Mouse (Mus musculus): ENCODE measurements around the gene Cadps.

Gene Cadps

DNA sequence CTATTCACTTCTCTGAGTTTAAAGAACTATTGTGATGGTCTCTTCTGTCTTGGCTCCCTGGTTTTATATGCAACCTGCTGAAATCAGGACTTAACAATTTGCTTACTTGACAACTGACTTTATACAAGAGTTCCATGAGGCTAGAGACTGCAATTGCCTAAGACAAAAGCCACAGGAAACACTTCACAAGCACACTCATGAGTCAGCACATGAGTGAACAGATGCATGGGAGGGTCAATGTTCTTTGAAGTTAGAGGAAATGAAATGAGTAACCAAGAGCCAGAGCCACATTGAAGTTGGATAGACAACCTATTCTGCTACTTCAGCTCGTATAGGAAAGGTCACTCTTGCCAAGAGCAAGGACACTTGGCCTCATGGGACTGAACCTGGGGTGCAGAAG is 71.1 kb downstream of the Cadps start:
- DNase-seq (ENCODE audit: low read depth in 1 of 2, low spot score in 2 of 2), result no peak

DNA sequence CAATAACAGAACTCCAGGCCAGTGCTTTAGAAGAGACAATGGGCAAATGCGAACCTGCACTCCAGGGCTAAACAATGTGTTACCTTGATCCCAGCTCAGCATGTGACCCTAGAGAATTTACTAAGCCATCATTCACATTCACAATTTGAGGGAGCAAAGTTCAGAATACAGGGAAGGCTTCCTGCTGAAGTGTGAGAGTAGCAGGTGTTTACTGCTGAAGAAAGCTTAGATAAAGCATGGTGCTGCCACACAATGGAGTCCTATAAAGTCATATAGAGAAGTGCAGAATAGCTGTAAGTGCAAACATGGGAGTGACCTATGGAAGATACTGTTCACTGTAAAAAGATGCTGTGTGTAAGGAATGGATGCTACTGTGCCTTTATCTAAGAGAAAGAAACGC is 91.9 kb downstream of the Cadps start:
- no peak for DNase-seq (ENCODE audit: low read depth in 1 of 2, low spot score in 2 of 2)

DNA sequence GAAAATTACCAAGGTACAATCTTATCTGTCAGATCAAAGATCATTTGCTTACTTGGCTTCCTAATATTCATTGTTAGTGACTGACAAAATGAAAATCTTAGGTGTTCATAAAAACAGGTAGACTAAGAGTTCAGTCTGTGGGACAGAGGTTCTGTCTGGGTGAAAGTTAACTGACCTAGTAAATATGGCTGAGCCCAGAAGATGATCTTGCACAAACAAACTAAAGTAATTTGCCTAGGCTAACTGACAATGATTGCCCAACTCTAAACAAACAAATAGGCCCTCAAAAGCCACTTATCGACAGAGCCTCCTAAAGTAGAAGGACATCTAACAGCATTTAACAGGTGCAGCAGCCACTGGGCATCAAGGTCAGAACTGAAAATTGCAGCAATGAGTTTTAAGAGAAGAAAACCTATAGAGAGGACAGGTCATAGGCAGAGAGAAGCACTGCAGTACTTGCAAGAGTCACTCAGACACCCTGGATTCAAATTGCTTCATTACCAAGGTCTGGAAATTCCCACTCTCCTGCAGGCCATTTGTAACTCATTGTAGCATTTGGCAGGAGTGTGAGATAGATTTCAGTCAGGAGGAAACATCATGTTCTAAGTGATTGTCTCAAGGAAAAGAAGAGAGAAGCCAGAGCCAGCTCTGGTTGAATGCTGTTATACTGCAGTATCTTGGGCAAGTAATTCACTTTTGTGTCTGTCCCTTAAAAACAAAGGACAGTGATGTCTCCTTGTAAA is 100.3 kb downstream of the Cadps start:
- DNase-seq (ENCODE audit: low read depth in 1 of 2, low spot score in 2 of 2), result no peak

DNA sequence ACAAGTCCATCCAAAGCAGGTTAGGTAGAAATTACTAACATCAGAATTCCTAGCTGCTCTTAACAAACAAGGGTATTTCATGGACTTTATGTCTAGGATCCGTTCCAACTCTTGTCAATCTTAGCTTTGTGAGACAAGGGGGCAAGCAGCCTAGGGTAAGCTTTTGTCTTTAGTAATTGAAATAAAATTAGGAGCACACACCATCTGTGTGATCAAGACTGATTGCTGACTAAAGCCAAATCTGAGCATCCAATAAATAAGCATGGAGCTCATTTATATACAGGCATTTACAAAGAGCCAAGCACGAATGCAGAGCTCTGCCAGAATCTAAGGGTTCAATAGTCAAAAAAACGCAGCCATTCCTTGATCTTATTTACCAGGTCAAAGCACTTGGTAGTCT is 104.1 kb downstream of the Cadps start:
- no peak for DNase-seq (ENCODE audit: low read depth in 1 of 2, low spot score in 2 of 2)

DNA sequence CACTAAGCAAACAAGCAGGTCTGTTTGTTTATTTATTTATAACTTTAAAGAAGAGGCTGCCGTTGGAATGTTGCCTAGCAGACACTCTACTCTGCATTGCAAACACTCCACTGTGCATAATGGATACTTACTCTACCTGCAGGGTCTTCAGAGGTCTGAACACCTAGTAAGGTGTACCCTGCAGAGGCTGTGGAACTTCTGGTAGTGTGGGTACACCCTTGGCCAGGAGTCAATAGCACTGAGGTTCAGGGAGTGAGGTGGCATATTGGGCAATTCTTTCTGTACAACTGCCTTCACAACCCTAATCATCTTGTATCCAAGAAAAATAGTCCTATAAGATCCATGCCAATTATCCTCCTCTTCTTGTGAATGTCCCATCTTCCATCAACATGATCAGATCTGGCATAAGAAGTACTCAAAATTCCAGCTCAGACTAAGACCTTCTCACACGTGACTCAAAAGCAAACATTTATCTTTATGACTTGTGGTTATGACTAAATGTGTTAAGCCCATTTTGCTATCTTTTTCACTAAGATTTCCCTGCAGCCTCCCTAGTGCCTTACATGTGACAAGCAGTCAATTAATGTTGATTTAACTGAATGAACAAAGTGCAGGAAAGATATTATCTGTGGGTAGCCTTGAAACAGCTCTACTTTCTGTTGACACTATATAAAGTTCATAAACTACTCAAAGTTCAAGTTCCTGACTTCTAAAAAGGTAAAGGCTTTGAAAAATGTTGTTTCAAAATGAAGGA is 106.8 kb downstream of the Cadps start:
- no peak for DNase-seq (ENCODE audit: low read depth in 1 of 2, low spot score in 2 of 2)

DNA sequence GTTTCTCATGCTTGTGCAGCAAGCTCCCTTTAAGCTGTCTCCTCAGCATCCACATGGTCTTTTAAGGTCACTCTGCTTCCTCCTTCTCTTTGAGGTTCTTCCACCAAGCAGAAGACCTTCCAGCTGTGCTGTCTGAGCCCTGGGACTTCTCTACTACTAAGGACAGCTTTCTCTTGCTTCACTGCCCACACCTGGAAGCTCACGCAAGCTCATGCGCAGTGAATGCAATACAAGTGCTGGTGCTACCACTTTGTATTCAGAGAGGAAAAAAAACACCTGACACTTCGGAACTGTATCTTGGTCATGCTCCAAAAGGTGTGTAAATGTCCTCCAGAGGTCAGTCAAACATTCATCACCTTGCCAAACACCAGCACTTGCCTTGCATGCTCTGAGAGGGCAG is 115.5 kb downstream of the Cadps start:
- no peak for DNase-seq (ENCODE audit: low read depth in 1 of 2, low spot score in 2 of 2)

DNA sequence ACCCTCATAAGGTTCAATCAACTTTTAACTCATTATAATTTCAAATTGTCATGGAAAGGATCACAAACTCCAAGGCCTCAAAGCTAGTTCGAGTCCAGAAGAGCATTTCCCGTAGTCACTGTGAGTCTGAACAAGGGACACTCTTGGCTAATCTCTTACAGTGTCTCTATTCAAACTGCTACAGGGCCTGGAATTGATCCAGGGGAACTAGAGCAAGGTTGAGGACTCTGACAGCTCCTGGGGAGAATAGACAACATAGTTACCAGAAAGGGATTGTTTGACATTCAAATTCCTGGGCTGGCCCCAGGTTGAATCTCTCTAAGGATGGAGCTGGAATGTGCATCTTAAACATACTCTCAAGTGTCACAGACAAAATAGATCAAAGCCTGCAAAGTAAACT is 118.4 kb downstream of the Cadps start:
- DNase-seq (ENCODE audit: low read depth in 1 of 2, low spot score in 2 of 2), result no peak

DNA sequence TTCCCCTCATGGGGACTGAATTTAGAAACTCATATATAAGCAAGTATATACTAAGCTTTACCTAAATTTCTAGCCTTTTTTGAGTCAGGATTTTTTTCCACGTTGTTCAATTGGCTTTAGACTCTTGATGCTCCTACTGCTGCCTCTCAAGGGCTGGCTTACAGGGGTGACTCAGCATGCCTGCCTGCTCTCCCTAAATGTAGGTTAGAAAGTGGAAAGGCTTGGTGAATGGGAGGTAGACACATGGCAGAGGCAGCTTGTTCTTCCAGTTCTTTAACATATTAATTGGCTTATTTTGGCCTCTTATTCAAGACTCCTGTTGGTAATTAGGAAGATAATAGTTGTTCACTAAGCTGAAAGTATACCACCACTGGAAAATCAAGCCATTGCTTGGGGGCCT is 132.7 kb downstream of the Cadps start:
- DNase-seq (ENCODE audit: low read depth in 1 of 2, low spot score in 2 of 2), result no peak

DNA sequence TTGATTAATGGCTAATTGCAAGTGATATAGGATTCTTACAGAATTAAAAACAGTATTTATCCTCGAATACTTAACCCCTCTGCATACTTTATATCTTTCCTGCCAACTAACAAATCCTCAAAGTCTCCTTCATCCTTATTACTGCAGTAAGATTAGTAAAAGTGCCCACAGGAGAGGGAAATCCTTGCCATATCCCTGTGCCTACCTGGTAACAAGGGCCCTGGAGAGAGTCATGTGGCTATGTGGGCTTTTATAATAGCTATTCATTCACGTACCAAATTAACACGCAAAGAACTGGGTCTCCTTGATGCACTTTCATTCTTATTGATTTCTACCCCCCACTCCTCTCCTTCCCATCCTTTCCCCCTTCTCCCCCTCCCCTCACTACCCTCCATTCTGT is 137.9 kb downstream of the Cadps start:
- DNase-seq (ENCODE audit: low read depth in 1 of 2, low spot score in 2 of 2), result no peak

DNA sequence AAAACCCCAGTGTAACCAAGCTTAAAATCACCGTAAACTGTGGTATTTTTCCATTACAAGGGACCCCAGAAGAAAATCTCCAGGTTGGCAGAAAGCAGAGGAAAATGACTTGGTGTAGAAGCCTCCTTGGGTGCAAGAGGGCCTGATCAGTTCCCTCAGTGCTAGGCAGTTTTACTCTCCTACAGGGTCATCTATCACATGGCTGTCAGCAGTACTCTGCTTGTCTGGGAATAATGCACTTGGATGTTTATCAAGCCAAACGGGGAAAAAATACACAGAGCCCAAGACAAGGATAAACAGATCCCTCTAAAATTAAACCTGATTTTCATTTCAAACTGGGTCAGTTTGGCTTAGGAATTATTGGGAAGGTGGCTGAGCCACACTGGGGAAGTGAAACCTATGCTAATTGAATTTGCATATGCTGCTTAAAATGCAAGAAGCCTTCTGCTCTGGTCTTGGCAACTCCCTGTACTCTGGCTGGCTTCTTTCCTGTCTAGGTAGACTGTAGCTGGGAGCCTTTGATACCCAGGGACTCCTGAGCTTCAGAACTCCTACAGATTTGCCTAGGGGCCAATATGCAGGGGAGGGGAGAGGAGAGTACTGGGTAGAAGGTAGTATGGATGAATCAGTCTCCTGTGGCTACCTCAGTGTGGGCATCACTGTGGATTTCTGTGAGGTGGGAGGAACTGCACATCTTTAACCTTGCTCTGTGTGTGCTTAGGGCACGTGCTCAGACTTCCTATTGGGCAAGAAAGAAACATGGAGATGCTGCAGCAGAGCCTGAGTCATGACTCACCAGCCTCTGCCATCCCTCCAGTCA is 141.8 kb downstream of the Cadps start:
- no peak for DNase-seq (ENCODE audit: low read depth in 1 of 2, low spot score in 2 of 2)

DNA sequence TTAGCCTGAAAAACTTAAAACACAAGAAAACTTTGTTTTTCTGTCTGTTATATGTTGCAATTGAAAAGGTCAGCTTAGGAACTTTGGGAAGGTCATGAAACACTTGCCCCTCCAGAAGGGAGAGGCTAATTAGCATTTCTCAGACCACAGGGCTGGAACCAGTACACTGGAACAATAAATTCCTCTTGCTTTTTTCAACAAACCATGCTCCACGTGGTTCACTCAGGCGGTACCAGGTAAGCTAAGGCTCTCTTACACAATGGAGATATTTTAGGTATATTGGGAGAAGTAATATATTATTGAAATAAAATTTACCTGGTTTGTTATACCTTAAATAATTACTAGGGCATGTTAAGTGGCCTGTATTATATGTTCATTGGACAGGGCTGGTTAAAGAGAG is 161.4 kb downstream of the Cadps start:
- no peak for DNase-seq (ENCODE audit: low read depth in 1 of 2, low spot score in 2 of 2)

DNA sequence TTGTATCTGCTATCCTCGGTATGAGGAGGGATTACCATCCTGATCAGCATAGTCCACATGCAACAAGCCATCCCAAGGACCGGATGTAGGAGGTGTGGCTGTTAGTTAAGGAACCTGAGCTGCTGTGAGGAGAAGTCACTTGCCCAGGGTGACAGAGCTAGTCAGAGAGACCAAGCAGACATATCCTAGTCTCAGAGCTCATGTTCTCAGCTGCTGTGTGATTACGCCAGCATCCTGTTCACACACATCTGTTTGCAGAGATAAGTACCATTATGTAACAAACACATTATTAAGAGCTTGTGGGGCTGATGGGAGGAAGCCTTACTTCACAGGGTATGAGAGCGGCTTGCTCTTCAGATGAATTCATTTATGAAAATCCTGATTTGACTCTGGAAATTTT is 165.5 kb downstream of the Cadps start:
- DNase-seq (ENCODE audit: low read depth in 1 of 2, low spot score in 2 of 2), result no peak

DNA sequence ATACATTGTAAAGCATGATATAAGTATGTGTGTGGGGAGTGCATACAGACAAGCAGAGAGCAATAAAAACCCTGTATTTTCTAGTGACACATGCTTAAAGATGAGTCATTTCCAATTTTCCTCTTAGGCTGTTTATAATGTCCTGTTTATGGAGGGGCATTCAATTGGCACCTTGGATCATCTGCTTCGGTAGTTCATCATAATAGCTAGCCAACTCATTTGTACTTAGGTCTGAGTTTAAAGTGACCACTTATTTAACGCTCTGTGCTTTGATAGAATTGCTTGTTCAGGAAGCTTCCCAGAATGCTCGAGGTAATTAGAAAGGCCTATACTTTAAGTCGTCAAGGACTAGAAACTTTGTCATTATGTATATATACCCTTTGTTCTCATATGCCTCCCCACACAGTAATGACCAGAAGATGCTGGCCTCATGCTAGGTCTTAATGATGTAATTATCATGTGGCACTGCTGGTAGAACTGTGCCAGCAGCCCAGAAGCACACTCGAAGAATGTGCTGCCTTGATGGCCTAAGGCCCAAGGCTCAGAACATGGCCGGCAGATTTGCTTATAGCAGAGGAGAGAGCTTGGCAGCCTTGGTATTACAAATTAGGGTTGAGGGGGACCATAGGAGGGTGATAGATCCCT is 179.9 kb downstream of the Cadps start:
- DNase-seq (ENCODE audit: low read depth in 1 of 2, low spot score in 2 of 2), result no peak

DNA sequence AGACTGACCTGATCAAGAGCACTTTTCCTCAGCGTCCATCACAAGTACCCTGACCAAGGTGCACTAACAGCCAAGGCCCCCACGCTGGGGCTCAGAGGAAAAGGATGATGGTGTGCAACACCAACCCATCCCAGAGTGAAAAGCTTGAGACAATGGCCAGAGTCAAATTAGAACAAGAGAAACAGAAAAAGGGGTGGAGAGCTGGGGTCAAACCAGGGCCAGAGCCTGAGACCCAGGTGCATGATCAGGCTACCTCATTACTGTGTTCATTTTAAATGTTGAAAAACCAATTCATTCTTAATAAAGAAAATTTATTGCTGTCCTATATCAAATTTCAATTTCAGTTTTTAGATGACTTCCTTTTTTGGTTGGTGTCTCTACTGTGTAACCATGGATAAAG is 184.1 kb downstream of the Cadps start:
- DNase-seq (ENCODE audit: low read depth in 1 of 2, low spot score in 2 of 2), result no peak

DNA sequence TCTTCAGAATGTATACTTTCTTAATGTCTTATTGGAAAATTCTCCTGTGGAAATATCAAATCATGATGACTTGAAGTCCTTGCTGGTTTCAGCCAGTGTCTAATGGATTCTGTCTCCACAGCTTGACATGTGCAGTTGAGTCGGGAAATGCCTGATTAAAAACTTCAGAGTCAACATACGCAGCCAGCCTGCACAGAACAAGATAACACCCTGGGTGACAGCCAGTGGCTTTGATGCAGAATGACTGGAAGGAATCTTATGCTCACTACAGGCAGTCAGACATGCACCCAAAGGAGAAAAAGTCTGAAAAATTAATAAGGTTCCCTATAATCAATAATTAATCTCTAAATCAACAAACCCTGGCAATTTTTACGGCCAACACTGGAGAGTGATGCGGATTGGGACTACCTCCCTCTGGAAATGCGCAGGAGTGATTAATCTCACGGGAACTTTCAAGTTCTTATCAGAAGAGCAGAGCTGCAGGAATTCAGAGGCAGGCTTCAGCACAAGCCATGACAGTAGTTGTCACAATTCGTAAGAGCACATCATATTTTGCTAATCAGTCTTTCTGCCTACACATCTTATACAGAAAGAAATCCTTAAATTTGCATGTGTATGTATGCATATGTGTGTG is 185.6 kb downstream of the Cadps start:
- no peak for DNase-seq (ENCODE audit: low read depth in 1 of 2, low spot score in 2 of 2)

DNA sequence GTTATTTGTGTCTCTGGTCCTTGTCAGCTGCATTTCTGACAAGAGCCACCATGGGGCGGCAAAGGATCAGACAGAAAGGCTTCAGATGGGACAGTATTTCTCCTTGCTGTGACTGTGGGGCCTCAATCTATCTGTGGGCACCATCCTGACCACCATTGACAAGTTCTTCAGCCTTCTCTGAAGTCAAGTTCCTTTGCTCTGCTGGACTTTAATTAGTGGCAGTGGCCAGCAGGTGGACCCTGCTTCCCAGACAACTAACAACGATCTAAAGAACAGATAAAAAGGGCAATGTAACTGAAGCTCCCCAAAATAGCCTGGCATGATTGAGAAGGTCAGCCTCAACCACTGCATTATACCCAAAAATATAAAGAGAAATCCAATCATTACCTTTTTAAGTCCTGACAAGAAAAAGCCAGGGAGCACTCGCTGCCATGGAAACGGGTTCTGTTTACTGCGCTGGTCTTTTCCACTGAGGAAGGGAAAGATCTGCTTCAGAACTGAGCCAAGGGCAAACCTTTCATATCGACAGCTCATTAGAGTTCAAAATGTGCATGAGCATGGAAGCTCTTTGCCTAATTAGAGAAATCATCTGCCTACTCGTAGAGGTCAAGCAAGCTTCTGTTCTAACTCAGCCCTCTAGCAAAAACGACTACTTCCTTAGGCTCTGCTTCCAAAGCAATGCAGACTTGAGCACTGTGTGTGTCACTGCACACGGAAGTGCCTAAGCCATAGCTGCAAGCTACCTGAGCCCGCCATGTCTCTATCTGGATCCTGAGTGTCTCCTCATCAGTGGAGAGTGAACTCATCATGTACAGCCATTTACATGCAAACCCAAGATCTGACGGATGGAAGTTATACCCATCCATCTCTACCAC is 198.4 kb downstream of the Cadps start:
- no peak for DNase-seq (ENCODE audit: low read depth in 1 of 2, low spot score in 2 of 2)

DNA sequence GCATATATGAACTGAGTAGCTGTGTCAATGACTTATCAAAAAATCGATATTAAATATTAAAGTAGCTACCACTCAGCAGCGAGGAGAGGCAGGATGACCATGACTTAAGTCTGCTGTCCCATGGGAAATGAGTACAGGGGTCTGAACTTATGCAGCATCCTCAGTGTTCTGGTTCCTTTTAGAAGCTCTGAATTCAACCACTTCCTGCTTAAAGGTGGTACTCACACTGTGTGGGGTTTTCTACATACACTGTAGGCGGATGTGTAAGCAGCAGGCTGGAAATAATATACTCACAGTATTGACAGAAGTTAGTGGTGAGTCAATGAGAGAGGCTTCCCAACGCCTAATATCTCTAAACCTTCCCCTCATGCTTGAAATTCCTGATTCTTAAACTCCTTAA is 215.9 kb downstream of the Cadps start:
- no peak for DNase-seq (ENCODE audit: low read depth in 1 of 2, low spot score in 2 of 2)

DNA sequence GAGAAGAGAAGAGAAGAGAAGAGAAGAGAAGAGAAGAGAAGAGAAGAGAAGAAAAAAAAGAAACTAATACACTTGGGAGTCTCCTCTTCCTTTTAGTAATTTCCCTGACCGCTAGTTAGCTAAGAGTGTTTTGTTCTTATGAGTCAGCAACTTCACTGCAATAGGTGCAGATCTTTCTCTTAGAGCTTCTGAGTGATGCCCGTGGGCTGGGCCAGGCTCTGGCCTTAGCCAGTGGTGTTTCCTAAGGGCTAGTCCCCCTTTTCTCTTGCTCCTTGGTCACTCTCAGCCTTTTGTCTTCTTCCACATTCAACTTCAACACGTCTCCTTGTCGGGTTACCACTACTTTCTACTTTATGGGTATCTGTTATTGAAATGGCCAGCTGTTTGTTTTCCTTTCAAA is 216.7 kb downstream of the Cadps start:
- no peak for DNase-seq (ENCODE audit: low read depth in 1 of 2, low spot score in 2 of 2)

DNA sequence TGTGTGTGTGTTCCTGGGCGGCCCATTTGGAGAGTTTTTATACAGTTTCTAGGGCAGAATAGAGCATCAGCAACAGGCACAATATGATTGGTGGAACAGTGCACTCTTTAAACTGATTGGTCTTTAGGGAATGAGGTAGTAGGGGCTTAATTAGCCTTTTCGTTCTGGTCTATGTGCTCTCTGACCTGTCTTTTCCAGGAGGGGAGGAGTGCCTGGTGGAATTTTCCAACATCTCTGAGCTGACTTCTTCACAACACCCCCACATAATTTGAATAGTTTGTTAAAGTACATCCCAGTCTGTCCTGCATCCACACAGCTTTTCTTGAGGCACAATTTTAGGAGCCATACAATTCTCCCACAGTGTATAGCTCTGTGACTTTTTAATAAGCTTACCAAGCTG is 220.8 kb downstream of the Cadps start:
- DNase-seq (ENCODE audit: low read depth in 1 of 2, low spot score in 2 of 2), result no peak

DNA sequence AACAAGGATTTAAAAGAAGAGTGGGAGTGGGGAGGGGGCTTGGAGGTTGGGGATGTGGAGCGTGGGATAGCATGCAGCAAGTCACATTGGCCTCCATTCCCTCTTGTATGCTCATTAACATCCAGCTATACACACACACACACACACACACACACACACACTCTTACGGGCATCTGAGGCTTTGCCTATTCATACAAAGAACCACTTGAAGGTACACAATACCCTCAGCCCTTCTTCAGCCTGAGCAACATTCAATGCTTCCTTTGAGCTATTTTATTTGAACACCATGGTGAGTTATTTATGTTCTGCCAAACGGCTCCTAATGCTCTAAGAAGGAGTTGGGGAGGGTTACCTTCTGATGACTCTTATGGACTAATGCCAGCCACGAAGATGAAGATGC is 227.6 kb downstream of the Cadps start:
- no peak for DNase-seq (ENCODE audit: low read depth in 1 of 2, low spot score in 2 of 2)
